Mouse (Mus musculus) embryonic facial prominence, embryonic 15.5 days (tissue): ENCODE results near the gene Tfip11. TPM values are rescaled to one million over a fixed set of nuclear protein-coding genes. Genes with fewer than 3 reads are reported as not detected.

Experiments
- ATAC-seq: fragments of 200-750 bp; cut with Nextera tagmentation; 2 replicates; pipeline ENCODE4 v1.8.0; 2017; ENCODE audit warnings: low read depth, moderate TSS enrichment; ENCODE audit not compliant: insufficient number of reproducible peaks, low FRiP score, low TSS enrichment
- H3K27ac ChIP-seq: fragments of 300-500 bp; sonication (generic); replicated peaks from 2 replicates; pipeline ENCODE4 v1.5.1; 2015; ENCODE audit warnings: mild to moderate bottlenecking, inconsistent platforms
- H3K27me3 ChIP-seq: fragments of 300-500 bp; sonication (generic); 2 replicates; pipeline ENCODE4 v1.6.1; 2015; ENCODE audit warnings: inconsistent platforms
- H3K36me3 ChIP-seq: fragments of 300-500 bp; sonication (generic); 2 replicates; pipeline ENCODE4 v1.6.1; 2015; ENCODE audit warnings: mild to moderate bottlenecking, inconsistent platforms
- H3K4me1 ChIP-seq: fragments of 300-500 bp; sonication (generic); 2 replicates; pipeline ENCODE4 v1.6.1; 2015; ENCODE audit warnings: inconsistent platforms
- H3K4me2 ChIP-seq: fragments of 300-500 bp; sonication (generic); replicated peaks from 2 replicates; pipeline ENCODE4 v1.6.1; 2015; ENCODE audit warnings: mild to moderate bottlenecking, inconsistent platforms
- H3K4me3 ChIP-seq: fragments of 300-500 bp; sonication (generic); replicated peaks from 2 replicates; pipeline ENCODE4 v1.5.1; 2015; ENCODE audit warnings: mild to moderate bottlenecking, inconsistent platforms
- H3K9ac ChIP-seq: fragments of 300-500 bp; sonication (generic); 2 replicates; pipeline ENCODE4 v1.6.1; 2015; ENCODE audit warnings: inconsistent platforms
- H3K9me3 ChIP-seq: fragments of 300-500 bp; sonication (generic); replicated peaks from 2 replicates; pipeline ENCODE4 v1.6.1; 2016; ENCODE audit warnings: inconsistent platforms
- WGBS: fragments of 180-500 bp; shearing (Covaris S2); methylation state at CpG from one replicate; pipeline ENCODE4 v1.1.7; 2015; 5-methylcytosine and 5-hydroxymethylcytosine counted together
- polyA plus RNA-seq: library from polyadenylated mRNA; unstranded; fragments of >200 nt; fragmentation: Nextera tagmentation; extraction: Ambion mirVana; gene quantifications from 2 replicates; pipeline ENCODE4 v1.2.1, GENCODE M21; 2015

The Tfip11 gene
- polyA plus RNA-seq, 1 experiment from 2014 or later: 31.1 TPM

DNA sequence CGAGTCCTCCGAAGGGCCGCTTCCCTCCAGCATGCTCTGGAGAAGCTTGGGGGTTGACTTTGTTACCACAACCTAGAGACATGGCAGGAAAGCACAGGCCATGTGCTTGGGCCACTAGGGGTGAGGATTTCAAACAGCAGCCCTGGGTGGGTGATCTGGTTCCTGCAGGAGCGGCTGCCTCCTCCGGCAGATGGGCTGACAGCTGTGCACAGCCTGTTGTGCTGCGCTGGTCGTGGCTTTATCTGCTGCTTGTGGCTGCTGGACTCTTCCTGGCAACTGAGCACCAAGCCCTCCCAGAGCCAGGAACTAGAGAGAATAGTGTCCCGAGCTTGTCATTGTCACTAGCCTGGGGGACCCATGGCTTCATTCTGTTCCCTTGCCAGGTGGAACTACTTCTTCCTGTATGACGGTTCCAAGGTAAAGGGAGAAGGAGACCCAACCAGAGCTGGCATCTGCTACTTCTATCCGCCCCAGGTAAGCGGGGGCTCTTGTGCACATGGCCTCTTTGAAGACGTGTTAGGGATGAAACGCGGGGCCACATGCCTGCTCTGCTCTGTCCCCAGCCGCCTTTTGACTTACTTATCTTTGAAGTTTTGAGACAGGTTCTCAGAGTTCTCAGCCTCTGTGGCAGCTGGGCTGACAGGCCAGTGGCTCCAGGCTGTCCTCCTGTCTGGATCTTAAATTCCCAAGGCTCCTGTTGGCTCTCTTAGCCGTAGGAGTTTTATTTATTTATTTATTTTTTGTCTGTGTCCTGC is 20.2 kb downstream of the Tfip11 start:
- no peak for ATAC-seq

DNA sequence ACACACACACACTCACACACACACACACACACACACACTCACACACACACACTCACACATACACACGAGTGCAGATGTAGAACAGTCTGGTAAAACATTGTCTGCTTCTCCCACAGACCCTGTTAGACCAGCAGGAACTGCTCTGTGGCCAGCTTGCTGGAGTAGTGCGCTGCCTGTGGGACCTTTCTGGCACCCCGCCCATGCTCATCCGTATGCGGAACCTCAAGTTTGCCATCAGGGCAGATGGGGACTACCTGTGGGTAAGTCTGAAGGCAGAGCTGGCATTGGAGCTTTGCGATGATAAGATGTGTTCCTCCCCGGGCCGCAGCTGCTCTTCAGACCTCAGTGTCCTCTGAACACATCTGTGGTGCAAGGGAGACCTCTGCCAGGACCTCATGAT is 23.0 kb downstream of the Tfip11 start:
- H3K9me3 ChIP-seq: no peaks in the 10 kb centered on the region
- no peak for ATAC-seq
- no peak overlapping the region for H3K27ac ChIP-seq
- peaks cover 61% of the 10 kb centered on the region for H3K36me3 ChIP-seq
- WGBS: 87% methylated on average over 8 of the region's 8 CpGs
- H3K9ac ChIP-seq: no peak overlapping the region
- H3K4me1 ChIP-seq: peaks cover 17% of the 10 kb centered on the region
- no peak overlapping the region for H3K4me3 ChIP-seq
- no peak overlapping the region for H3K4me2 ChIP-seq
- no peaks in the 10 kb centered on the region for H3K27me3 ChIP-seq

More for the DNA sequence above, 20.2 kb downstream of the Tfip11 start:
- Histone ChIP-seq H3K27me3 (no peaks in the 10 kb centered on the region), H3K4me3 (no peak overlapping the region), H3K9me3 (no peaks in the 10 kb centered on the region), H3K36me3 (peaks cover 47% of the 10 kb centered on the region), H3K27ac (no peak overlapping the region), H3K4me2 (no peak overlapping the region), H3K4me1 (peaks cover 40% of the 10 kb centered on the region), H3K9ac (no peak overlapping the region)
- WGBS: 72% methylated on average over 16 of the region's 16 CpGs

DNA sequence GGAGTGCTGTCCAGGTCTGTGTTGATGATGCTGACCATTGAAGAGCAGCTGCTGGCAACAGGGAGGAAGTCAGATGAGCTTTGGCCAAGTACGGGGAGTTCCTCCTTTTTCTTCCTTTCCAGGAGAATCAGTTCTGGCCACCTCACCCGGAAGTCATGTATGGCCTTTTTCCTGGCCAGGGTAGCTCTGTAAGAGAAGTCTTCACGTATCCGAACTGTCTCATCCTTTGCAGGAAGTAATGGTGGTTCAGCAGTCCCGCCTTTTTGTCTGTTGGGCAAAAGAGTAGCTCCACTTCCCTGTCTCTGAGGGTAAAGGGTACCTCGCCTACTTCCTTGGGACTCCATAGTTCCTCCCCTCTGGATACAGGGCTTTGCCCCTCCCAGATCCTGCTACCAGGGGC is 29.3 kb downstream of the Tfip11 start:
- 81% methylated on average over 6 of the region's 6 CpGs for WGBS

DNA sequence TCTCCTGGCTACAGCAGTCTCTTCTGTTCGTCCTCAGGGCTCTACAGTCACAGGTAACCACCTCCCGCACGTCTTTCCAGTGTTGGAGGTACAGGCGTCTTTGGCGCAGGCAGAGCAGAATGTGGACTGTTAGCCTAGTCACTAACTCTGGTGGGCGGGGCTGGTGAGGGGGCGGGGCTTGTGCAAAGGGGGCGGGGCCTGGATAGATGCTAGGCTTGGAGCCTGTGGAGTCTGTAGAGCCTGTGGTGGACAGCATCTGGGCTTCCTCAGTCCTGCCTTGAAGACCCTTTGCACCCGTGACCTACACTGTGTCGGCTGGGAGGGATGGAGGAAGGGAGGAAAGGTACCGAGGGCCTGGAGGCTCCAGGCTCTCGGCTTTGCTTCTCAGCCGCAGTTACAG is 29.8 kb downstream of the Tfip11 start, which contains the start of gene Gm6583:
Gene Gm6583, minus strand, starts transcription at position 124 of the 400 bp plus-strand sequence.
- WGBS: 60% methylated on average over 13 of the region's 13 CpGs
- ATAC-seq: no peak
- H3K9ac ChIP-seq: no peak within 1 kb of the TSS
- no peak within 1 kb of the TSS for H3K4me2 ChIP-seq
- H3K36me3 ChIP-seq: peaks cover 35% of the 10 kb centered on the region
- no peaks in the 10 kb centered on the region for H3K4me1 ChIP-seq
- H3K9me3 ChIP-seq: no peaks in the 10 kb centered on the region
- no peak within 1 kb of the TSS for H3K4me3 ChIP-seq
- no peaks in the 10 kb centered on the region for H3K27me3 ChIP-seq
- no peak within 1 kb of the TSS for H3K27ac ChIP-seq

More for the DNA sequence above, 29.3 kb downstream of the Tfip11 start:
- H3K27ac ChIP-seq: no peak overlapping the region
- no peak overlapping the region for H3K9ac ChIP-seq
- peaks cover 40% of the 10 kb centered on the region for H3K36me3 ChIP-seq
- no peaks in the 10 kb centered on the region for H3K9me3 ChIP-seq
- H3K4me2 ChIP-seq: no peak overlapping the region
- no peaks in the 10 kb centered on the region for H3K4me1 ChIP-seq
- H3K27me3 ChIP-seq: no peaks in the 10 kb centered on the region
- ATAC-seq: no peak
- no peak overlapping the region for H3K4me3 ChIP-seq

DNA sequence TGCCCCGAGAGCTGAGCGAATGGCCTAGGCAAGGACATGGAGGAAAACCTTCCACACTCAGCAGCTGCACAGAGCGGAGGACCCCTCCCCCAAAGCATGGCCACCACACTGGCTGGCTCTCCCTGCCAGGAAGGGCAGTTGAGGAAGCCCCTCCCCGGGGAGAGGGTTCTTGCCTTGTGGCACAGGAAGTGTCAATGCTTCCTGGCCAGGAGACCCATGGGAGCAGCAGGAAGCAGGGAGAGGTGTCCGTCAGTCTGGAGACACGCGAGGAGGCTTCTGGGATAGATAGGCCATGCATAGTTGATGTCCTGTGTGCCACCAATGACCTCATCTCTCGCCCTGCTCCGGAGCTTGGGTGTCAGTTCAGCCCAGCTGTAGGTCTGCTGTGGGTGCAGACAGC is 30.2 kb downstream of the Tfip11 start:
- H3K27me3 ChIP-seq: no peaks in the 10 kb centered on the region
- WGBS: 94% methylated on average over 9 of the region's 9 CpGs

DNA sequence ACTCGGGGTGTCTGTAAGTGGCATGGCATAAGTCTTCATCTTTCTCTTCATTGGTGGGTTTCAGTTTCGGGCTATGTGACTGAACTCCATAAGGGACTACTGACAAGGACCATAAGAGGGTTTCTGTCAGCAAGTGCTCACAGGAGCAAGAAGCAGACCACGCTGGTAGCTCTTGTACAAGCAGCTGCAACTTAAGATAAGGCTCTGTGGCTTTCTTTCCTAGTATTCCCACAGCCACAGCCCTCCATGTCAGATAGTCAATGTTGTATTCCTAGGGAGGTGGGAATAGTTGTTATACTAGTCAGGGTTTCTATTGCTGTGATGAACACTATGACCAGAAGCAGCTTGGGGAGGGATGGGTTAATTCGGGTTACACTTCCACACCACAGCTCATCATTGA is 33.4 kb downstream of the Tfip11 start:
- peaks cover 36% of the 10 kb centered on the region for H3K36me3 ChIP-seq
- H3K4me2 ChIP-seq: no peak overlapping the region
- H3K27ac ChIP-seq: no peak overlapping the region
- H3K4me1 ChIP-seq: no peaks in the 10 kb centered on the region
- no peak overlapping the region for H3K4me3 ChIP-seq
- no peak for ATAC-seq
- H3K27me3 ChIP-seq: no peaks in the 10 kb centered on the region
- WGBS: 92% methylated on average over 4 of the region's 4 CpGs
- H3K9me3 ChIP-seq: no peaks in the 10 kb centered on the region
- no peak overlapping the region for H3K9ac ChIP-seq

More for the DNA sequence above, 30.2 kb downstream of the Tfip11 start:
- Histone ChIP-seq H3K9ac (no peak overlapping the region), H3K4me2 (no peak overlapping the region), H3K9me3 (no peaks in the 10 kb centered on the region), H3K4me3 (no peak overlapping the region), H3K4me1 (no peaks in the 10 kb centered on the region), H3K27ac (no peak overlapping the region), H3K36me3 (peaks cover 31% of the 10 kb centered on the region)
- no peak for ATAC-seq

DNA sequence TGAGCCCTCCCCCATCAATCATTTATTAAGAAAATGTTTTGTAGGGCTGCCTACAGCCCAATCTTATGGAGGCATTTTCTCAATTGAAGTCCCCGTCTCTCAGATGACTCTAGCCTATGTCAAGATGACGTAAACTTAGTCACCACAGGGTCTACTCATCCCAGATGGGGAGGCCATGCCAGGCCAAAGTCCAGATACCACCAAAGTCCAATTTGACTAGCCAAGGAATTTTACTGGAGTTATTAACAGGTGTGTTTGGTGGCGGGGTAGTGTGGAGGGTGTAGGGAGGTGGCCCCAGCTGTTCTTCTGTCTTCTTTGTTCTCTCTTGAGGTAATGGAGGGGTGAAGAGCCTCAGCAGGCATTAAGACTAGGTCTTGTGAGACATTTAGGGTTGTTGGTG is 33.9 kb downstream of the Tfip11 start:
- 92% methylated on average over 3 of the region's 3 CpGs for WGBS
- H3K4me1 ChIP-seq: no peaks in the 10 kb centered on the region
- no peak overlapping the region for H3K27ac ChIP-seq
- no peak for ATAC-seq
- peaks cover 36% of the 10 kb centered on the region for H3K36me3 ChIP-seq
- no peaks in the 10 kb centered on the region for H3K9me3 ChIP-seq
- H3K4me2 ChIP-seq: no peak overlapping the region
- no peak overlapping the region for H3K4me3 ChIP-seq
- H3K9ac ChIP-seq: no peak overlapping the region
- H3K27me3 ChIP-seq: no peaks in the 10 kb centered on the region

DNA sequence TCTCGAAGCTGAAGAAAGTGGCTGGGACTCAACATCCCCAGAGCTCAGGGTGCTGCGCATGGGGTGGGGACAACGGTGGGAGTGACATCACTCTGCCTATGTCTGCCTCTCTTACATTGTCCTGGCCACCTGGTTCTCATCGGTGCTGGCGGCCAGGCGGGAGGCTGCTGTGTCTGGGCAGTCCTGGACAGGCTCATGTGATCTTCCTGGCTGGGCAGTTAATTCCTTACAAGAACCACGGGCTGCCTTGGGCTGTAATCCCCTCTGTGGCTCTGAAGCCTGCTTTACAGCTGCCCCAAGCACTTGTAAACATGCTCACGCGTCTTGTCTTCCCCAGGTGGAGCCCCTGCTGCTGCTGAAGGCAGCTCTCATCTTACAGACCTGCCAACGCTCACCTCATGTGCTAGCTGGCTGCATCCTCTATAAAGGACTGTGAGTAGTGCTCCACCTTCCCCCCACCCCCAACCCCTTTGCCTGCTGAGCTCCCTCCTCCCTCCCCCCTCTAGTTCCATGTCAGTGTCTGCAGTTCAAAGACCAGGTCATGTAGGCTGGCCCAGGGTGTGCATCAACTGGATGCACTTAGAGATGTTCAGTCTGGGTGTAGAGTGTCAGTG is 38.1 kb downstream of the Tfip11 start:
- Histone ChIP-seq H3K27ac (no peak overlapping the region), H3K4me1 (no peaks in the 10 kb centered on the region), H3K27me3 (no peaks in the 10 kb centered on the region), H3K9ac (no peak overlapping the region), H3K4me2 (no peak overlapping the region), H3K4me3 (no peak overlapping the region), H3K36me3 (peaks cover 64% of the 10 kb centered on the region), H3K9me3 (no peaks in the 10 kb centered on the region)
- no peak for ATAC-seq
- WGBS: 49% methylated on average over 10 of the region's 10 CpGs

DNA sequence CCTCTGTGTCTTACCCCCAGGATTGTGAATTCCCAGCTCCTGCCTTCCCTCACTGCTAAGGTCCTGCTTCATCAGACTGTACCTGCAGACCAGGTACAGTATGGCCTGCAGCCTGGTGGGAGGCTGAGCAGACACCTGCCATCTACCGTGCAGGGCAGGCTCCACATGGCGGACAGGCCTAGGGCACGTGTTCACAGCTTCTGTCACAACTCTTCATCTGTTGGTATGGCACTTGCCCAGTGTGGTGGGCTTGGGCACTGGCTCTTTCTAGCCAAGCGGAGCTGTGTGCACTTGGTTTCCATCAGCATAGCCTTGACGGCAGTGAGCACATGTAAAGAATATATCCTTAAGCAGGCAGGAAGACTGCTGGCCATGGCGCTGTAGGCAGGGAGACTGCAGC is 40.7 kb downstream of the Tfip11 start:
- no peak for ATAC-seq
- WGBS: 91% methylated on average over 6 of the region's 6 CpGs
- Histone ChIP-seq H3K36me3 (peaks cover 88% of the 10 kb centered on the region), H3K9me3 (no peaks in the 10 kb centered on the region), H3K4me2 (no peak overlapping the region), H3K4me1 (no peaks in the 10 kb centered on the region), H3K27ac (no peak overlapping the region), H3K27me3 (no peaks in the 10 kb centered on the region), H3K4me3 (no peak overlapping the region), H3K9ac (no peak overlapping the region)

DNA sequence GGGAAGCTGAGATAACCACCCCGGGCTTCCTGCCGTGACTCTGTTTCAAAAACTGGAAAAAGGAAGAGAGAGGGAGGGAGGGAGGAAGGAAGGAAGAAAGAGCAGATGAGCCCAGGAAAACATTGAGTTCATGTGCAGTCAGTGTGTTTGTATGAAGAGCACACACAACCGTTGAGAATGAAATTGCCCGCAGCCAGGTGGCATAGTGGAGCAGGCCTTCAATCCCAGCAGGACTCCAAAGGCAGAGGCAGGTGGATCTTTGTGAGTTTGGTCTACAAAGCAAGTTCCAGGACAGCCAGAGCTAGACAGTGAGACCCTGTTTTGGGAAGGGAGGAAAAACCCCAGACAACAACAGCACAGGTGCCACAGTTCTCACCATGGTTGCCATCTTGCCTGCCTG is 41.2 kb downstream of the Tfip11 start:
- Histone ChIP-seq H3K36me3 (peaks cover 89% of the 10 kb centered on the region), H3K4me3 (no peak overlapping the region), H3K9me3 (no peaks in the 10 kb centered on the region), H3K4me2 (no peak overlapping the region), H3K27ac (no peak overlapping the region), H3K4me1 (no peaks in the 10 kb centered on the region), H3K27me3 (no peaks in the 10 kb centered on the region), H3K9ac (no peak overlapping the region)
- WGBS: 88% methylated on average over 4 of the region's 4 CpGs
- ATAC-seq: no peak

DNA sequence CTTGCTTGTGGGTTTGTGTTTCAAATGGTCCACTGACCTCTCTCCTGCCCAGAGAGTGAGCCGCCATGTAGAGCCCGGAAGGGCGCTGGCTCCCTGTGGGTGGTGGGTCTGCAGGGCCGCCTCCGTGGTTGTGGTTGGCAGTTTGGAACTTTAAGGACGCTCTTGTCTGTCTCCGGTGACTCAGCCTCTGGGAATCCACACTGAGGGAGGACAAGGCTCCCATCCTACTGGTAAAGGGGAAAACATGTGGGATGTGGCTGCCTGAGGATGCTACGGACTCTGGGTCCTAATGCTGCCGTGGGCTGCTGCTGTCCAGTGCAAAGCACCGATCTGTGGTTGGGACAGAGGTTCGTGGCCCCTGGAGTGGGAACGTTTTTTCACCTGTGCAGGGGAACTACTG is 41.8 kb downstream of the Tfip11 start:
- Histone ChIP-seq H3K27ac (no peak overlapping the region), H3K9me3 (no peaks in the 10 kb centered on the region), H3K4me1 (no peaks in the 10 kb centered on the region), H3K4me2 (no peak overlapping the region), H3K27me3 (no peaks in the 10 kb centered on the region), H3K4me3 (no peak overlapping the region), H3K36me3 (peaks cover 92% of the 10 kb centered on the region), H3K9ac (no peak overlapping the region)
- 86% methylated on average over 12 of the region's 12 CpGs for WGBS
- ATAC-seq: no peak

DNA sequence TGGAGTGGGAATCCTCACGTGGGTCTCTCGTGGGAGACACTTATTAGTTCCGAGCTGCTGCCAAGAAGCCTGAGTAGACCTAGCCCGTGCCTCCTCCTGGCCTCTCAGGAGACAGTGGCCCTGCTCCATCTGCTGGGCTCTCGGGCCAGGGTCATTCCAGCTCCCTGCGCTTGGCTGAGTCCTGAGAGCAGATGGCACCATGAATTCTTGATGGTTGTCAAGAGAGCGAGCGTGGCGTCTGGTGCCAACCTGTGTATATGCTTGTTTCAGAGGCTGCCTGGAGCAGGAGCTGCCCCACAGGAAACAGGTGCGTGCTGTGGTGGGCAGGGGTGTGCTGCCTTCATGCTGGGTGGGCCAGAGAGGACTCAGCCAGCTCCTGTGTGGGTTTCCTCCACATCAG is 42.5 kb downstream of the Tfip11 start:
- 90% methylated on average over 10 of the region's 10 CpGs for WGBS
- H3K4me2 ChIP-seq: no peak overlapping the region
- no peak for ATAC-seq
- no peaks in the 10 kb centered on the region for H3K9me3 ChIP-seq
- H3K27me3 ChIP-seq: no peaks in the 10 kb centered on the region
- peaks cover 90% of the 10 kb centered on the region for H3K36me3 ChIP-seq
- no peak overlapping the region for H3K27ac ChIP-seq
- no peak overlapping the region for H3K4me3 ChIP-seq
- H3K4me1 ChIP-seq: no peaks in the 10 kb centered on the region
- H3K9ac ChIP-seq: no peak overlapping the region
